Mouse (Mus musculus): ENCODE data around the gene Vill. TPM values are rescaled to one million over a fixed set of nuclear protein-coding genes. Genes with fewer than 3 reads are reported as not detected.

The Vill gene
- total RNA-seq (2021) = 1 to 10 TPM in 1 of 2 experiments, under 1 TPM in 1; 0.74 to 1.4 TPM
- long read RNA-seq, experiment 1, partial matches to known transcripts = 0 of 1 reads
- long read RNA-seq, experiment 1, other reads (novel, unspliced or antisense) = 1 of 1 reads
- long read RNA-seq, experiment 2 = 0 reads

- intact Hi-C loops (cut with DNase I) = no loop called here
- DNase-seq = no peak
These were observed at the start of gene Vill for GRCm38 (mm10) chr9:119052154-119052944. TSS of gene Vill (plus strand) at chr9:119052778.

DNA sequence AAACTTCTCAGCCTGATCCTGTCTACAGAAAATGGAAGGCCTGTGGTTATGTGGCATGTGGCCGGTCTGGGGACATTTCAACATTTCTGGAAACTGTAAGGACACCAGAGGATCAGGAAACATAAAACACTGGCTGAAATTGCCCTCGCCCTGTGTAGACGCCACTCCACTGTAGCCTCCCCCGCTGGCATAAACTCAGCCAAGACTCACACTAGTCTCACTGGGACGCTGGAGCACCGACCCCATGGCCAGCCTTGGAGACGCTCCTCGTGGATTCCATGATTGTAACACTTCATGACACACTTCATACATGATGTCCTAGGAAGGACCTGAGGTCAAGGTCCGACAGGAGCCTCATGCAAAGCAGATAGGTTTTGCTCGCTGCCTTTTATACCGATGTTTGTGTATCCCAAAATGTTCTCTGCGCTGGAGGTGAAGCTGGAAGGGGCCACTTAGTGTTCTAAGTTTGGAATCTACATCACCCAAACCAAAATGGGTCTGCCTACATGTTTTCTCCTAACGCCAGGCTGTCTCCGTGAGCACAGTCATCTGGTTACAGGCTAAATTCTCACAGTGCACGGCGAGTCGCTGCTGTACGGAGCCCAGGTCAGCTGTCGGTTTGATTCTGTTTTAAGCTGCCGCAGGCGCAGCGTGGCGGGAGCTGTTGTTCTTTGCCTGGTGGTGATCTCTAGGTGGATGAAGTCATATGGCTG, 48.4 kb upstream of the Vill start:
- intact Hi-C loops (cut with DNase I) = loop anchor here (2.0 kb wide), 1 partner anchor 77 kb away; the partner anchor contains the start of gene Ctdspl
- no peak for DNase-seq

- DNase-seq = no peak
These were observed 47.9 kb upstream of the Vill start for GRCm38 (mm10) chr9:119004703-119005076.

GRCm38 (mm10) chr9:119005303-119006029, 47.1 kb upstream of the Vill start:
- no peak for DNase-seq
- intact Hi-C loops (cut with DNase I) = loop anchor here (2.0 kb wide), 1 partner anchor 79 kb away; the partner anchor contains the start of gene Ctdspl

More at GRCm38 (mm10) chr9:119004703-119005076, 47.9 kb upstream of the Vill start:
- intact Hi-C loops (cut with DNase I) = loop anchor here (2.0 kb wide), 1 partner anchor 78 kb away; the partner anchor contains the start of gene Ctdspl

GRCm38 (mm10) chr9:119007266-119007665, 45.3 kb upstream of the Vill start:
- DNase-seq = no peak
- intact Hi-C loops (cut with DNase I) = no loop called here

GRCm38 (mm10) chr9:119008871-119009270, 43.7 kb upstream of the Vill start:
- no peak for DNase-seq
- intact Hi-C loops (cut with DNase I) = no loop called here

DNA sequence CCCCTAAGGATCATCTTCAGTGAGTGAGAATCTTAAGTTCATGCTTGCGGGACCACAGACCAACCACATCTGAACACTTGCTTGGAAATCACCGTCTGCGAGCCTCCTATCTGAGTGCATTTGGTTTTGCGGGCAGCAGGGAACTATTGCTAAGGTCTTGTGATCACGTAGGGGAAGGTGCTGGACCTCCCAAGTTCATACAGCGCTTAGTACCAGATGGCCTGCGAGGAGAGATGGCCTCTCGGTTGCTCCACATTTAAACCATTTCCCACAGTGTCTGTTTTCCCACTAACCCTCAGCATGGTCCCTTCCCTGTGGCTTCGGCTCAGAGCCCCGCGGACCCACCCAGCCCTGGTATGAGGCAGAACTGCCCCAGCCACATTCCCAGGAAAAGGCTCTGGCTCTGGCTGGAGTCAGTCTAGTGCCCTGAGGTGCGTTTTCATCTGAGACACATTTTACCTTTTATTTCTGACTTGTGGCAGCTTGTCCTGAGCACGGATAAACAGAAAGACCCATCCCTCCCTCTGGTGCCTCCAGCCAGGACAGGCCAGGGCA, 42.3 kb upstream of the Vill start:
- no peak for DNase-seq
- intact Hi-C loops (cut with DNase I) = no loop called here

DNA sequence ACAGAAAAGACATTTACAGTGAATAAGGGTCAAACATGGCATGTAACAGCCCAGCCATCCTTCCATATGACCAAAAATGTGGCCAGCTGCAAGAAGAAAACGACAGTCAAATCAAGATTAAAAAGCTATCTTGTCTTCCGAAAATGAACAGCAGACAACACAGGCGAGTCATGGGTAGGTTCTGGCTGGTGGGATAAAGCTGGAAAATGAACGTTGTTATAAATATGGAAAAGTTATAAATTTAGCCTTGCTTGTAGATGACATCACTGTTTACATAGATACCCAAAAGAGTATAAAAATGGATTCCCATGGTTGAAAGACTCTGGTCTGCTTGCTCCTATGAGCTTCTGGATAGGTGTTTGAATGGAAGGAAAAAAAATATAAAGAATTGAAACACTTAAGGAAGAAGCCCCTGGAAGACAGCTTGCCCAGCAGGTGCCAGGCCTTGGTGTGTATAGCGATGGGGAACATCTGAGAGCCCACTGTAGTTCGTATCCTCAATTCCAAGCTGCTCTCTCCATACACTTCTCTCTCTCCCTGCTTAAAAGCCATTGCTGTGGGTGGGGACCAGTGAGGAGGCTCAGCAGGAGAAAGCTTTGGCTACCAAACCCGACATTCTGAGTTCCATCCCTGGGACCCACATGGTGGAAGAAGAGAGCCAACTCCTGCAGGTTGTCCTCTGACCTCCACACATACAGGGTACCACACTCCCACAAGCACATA, 35.6 kb upstream of the Vill start:
- DNase-seq = no peak
- intact Hi-C loops (cut with DNase I) = no loop called here

- intact Hi-C loops (cut with DNase I) = no loop called here
- DNase-seq = no peak
These were observed 30.8 kb upstream of the Vill start for GRCm38 (mm10) chr9:119021731-119022130.

DNA sequence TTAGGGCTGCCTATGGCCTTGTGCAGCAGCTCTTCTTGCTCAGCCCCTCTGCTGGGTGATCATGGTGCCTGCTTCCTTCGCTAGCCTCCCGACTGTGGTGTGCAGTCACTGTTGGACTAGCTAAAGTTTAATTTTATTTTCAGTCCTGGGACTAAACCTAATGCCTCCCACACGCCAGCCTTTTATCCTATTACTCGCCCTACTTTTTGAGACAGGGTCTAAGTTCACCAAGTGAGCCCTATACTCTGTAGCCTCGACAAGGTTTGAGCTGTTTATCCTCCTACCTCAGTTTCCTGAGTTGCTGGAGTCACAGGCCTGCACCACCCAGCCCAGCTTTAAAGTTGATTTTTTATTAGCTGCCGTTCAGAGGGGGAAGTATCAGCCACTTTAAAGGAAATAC, 27.3 kb upstream of the Vill start:
- no peak for DNase-seq
- intact Hi-C loops (cut with DNase I) = no loop called here

DNA sequence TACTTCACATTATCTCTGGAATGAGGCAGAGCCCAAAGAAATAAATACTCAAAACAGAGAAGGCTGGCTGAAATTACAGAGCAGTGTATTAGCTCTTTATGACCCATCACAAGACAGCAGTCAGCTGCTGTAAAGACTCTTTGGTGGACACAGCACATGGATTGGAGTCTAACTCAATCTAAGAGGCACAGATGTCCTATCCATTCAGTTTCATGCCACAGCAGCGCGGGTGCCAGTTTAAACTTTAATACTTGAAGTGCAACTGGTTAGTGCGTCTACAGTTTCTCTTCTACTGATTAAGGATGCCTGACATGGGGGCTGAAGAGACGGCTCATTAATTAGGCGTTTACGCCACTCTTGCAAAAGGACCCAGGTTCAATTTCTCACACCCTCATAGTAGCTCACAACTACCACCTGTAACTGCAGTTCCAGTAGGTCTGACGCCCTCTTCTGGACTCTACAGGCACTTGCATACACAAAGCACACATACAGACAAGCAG, 26.7 kb upstream of the Vill start:
- DNase-seq = no peak
- intact Hi-C loops (cut with DNase I) = no loop called here

DNA sequence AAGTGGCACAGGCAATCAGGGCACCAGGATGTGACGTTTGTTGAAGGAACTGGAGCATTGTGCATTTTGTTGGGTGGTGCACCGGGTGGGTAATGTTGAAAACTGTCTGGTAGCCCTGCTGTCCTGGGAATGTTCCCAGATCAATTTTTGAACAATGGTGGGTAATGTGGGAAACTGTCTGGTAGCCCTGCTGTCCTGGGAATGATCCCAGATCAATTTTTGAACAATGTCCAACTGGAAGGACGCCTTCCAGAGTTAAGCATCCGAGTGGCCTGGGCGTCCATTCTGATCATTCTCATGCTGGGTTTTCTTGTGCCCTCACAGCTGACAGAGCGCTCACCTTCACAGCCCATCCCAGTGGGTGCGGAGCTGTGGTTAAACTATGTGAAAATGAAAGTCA, 25.2 kb upstream of the Vill start:
- DNase-seq = no peak
- intact Hi-C loops (cut with DNase I) = no loop called here

DNA sequence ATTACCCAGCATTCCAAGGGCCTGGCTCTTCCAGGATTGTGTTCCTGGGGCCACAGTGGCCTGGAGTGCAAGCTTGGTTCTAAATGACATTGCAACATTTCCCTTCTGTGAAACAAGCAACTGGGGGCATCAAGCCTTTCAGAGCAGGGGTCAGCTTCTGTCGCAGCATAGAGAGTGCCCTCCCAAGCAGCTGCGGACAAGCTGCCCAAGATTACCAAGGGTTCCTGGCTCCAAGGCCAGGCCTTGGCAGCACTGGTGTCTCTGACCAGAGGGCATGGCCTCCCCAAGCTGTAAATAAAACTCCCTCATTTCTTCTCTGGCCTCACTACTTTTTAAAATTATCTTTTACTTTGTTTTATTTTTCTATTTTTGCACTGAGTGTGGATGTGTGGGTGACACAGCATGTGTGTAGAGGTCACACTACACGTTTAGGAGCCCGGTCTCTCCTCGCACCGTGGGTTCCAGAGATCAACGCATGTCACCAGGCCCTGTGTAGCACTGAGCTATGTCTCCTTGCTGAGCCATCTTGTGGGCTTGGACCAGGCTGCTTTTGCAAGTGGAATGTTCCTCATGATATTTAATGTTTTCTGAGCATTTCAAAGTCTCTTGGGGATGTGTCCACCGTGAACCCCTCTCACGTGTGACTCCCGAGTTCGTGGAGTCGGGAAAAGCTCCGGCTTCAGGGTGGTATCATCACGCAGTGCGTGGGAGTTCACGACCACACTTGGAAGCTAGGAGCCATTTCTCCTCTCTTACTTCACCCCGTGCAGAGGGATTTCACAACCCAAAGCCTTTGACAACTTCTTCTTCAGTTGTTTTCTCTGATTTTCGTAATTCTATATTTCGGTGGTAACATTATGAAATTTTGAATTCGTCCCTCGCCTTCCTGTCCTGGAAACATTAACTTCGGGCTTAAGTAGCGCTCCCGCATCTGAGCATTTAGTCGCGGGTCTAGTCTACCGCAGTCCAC, 24.1 kb upstream of the Vill start:
- intact Hi-C loops (cut with DNase I) = loop anchor here (1.0 kb wide), 1 partner anchor 107 kb away; no protein-coding TSS in a partner anchor

GRCm38 (mm10) chr9:119029568-119029967, 23.0 kb upstream of the Vill start:
- DNase-seq = peak; percentile 73 to 81
- intact Hi-C loops (cut with DNase I) = loop anchor here (1.0 kb wide), 1 partner anchor 108 kb away; no protein-coding TSS in a partner anchor

More for the DNA sequence above, 24.1 kb upstream of the Vill start:
- DNase-seq = no peak

GRCm38 (mm10) chr9:119031038-119031437, 21.5 kb upstream of the Vill start:
- no peak for DNase-seq
- intact Hi-C loops (cut with DNase I) = loop anchor here (2.0 kb wide), 1 partner anchor 36 kb away; no protein-coding TSS in a partner anchor

DNA sequence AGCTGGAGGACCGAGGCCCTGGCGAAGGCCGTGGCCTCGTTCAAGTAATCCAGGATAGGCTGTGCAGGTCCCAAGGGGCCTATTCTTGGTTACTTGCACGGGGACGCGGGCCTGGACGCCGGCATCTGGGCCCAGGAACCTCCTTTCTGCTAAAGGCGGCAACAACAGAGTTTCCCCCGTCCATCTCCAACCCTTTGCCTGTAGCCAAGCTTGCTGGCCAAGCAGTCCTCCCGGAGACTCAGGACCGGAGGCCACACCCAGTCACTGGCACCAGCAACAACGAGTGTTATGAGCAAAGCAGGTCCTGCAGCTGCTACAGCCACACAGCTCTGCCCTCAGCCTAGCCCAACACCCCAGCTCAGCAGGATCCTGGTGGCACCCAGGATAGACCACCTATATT, 20.8 kb upstream of the Vill start:
- DNase-seq = peak; percentile 70 to 75
- intact Hi-C loops (cut with DNase I) = loop anchor here (2.0 kb wide), 1 partner anchor 35 kb away; no protein-coding TSS in a partner anchor

DNA sequence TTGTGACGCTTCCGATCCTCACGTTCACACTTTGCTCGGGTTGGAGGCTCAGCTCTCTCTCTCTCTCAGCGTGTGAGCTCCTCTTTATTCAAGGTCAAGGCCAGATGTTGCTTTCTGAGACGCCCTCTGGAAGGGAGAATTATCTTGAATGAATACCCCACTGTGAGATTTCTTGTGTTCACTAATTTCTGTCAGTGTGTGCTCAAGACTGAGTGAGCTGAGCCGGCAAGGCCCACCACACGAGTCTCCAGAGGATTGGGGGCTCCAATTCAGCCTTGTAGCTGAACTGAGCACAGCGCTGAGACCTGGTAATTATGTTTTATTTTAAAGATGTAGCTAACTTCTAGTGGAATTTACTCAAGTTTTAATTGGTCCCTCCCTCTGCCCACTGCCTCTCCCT, 20.0 kb upstream of the Vill start:
- intact Hi-C loops (cut with DNase I) = no loop called here

More for the DNA sequence above, 20.0 kb upstream of the Vill start:
- DNase-seq = no peak

Data from heart, postnatal 14 days (tissue).